Mouse (Mus musculus) myocyte (in vitro differentiated cells): Measurements from ENCODE around the gene Tmem53. TPM values are rescaled to one million over a fixed set of nuclear protein-coding genes. Genes with fewer than 3 reads are reported as not detected.

ENCODE experiments used
- H3K27me3 ChIP-seq: one replicate; pipeline ENCODE4 v1.6.1; 2011; ENCODE audit not compliant: control insufficient read depth, insufficient read depth, insufficient read length
- H3K36me3 ChIP-seq: one replicate; pipeline ENCODE4 v1.6.1; 2011; ENCODE audit not compliant: control insufficient read depth, insufficient read depth
- H3K4me2 ChIP-seq: one replicate; pipeline ENCODE4 v1.6.1; 2011; ENCODE audit warnings: low read depth, control low read depth
- H3K4me3 ChIP-seq: one replicate; pipeline ENCODE4 v1.5.1; 2011; ENCODE audit warnings: mild to moderate bottlenecking, control low read depth, moderate library complexity
- H3K79me2 ChIP-seq: one replicate; pipeline ENCODE4 v1.6.1; 2011; ENCODE audit not compliant: control insufficient read depth, insufficient read depth
- H3ac ChIP-seq: one replicate; pipeline ENCODE4 v1.6.1; 2011; ENCODE audit not compliant: control insufficient read depth, insufficient read length
- CEBPB ChIP-seq: IDR thresholded peaks from 2 replicates; pipeline ENCODE4 v1.6.1; 2011; ENCODE audit warnings: mild to moderate bottlenecking, moderate library complexity; ENCODE audit not compliant: poor library complexity, insufficient read depth, severe bottlenecking
- E2F4 ChIP-seq: IDR thresholded peaks from one replicate; pipeline ENCODE4 v1.6.1; 2011; ENCODE audit warnings: mild to moderate bottlenecking, control low read depth, moderate library complexity; ENCODE audit not compliant: insufficient read depth
- MAX ChIP-seq: IDR thresholded peaks from one replicate; pipeline ENCODE4 v1.6.1; 2011; ENCODE audit warnings: low read depth, mild to moderate bottlenecking, control low read depth
- MYOD1 ChIP-seq, 3 experiments: IDR thresholded peaks; one replicate each; pipeline ENCODE4 v1.6.1; 2011; ENCODE audit warnings: control low read depth in 2 of 3, low read depth in 2 of 3, mild to moderate bottlenecking in 2 of 3, moderate library complexity in 1 of 3; ENCODE audit not compliant: insufficient read length in 2 of 3, control insufficient read depth in 1 of 3
- MYOG ChIP-seq, 3 experiments: IDR thresholded peaks; one replicate each; pipeline ENCODE4 v1.6.1; 2011; ENCODE audit warnings: control low read depth in 2 of 3, low read depth in 2 of 3, mild to moderate bottlenecking in 2 of 3; ENCODE audit not compliant: insufficient read length in 2 of 3, control insufficient read depth in 1 of 3, insufficient read depth in 1 of 3
- POLR2A ChIP-seq: IDR thresholded peaks from one replicate; pipeline ENCODE4 v1.6.1; 2011; ENCODE audit warnings: low read depth, mild to moderate bottlenecking, control low read depth, moderate library complexity; ENCODE audit not compliant: insufficient read length
- POLR2AphosphoS2 ChIP-seq: IDR thresholded peaks from one replicate; pipeline ENCODE4 v1.6.1; 2011; ENCODE audit warnings: low read depth, control low read depth; ENCODE audit not compliant: insufficient read length
- REST ChIP-seq: IDR thresholded peaks from one replicate; pipeline ENCODE4 v1.6.1; 2011; ENCODE audit warnings: mild to moderate bottlenecking, control low read depth, moderate library complexity; ENCODE audit not compliant: insufficient read depth, insufficient read length
- SRF ChIP-seq: IDR thresholded peaks from one replicate; pipeline ENCODE4 v1.6.1; 2011; ENCODE audit warnings: low read depth; ENCODE audit not compliant: control insufficient read depth, insufficient read length
- TCF12 ChIP-seq: IDR thresholded peaks from one replicate; pipeline ENCODE4 v1.6.1; 2011; ENCODE audit warnings: mild to moderate bottlenecking, control low read depth; ENCODE audit not compliant: poor library complexity, insufficient read depth, severe bottlenecking
- TCF3 ChIP-seq: IDR thresholded peaks from one replicate; pipeline ENCODE4 v1.6.1; 2011; ENCODE audit warnings: low read depth, control low read depth; ENCODE audit not compliant: insufficient read length
- USF1 ChIP-seq: IDR thresholded peaks from one replicate; pipeline ENCODE4 v1.6.1; 2011; ENCODE audit warnings: low read depth, mild to moderate bottlenecking, control low read depth, moderate library complexity
- polyA plus RNA-seq: library from polyadenylated mRNA; unstranded; fragments of >200 nt; fragmentation: generic; extraction: Trizol; gene quantifications from one replicate; pipeline ENCODE4 v1.2.1, GENCODE M21; 2012; ENCODE audit warnings: missing spikeins

The Tmem53 gene
- 12.7 TPM for polyA plus RNA-seq

GRCm38 (mm10) chr4:117251801-117252316, at the start of gene Tmem53, which contains the start of gene Armh1:
Tmem53 (plus strand) TSS chr4:117251951.
Armh1 (minus strand) TSS chr4:117252125.
- no peaks in the 10 kb centered on the region for H3K79me2 ChIP-seq
- TF ChIP-seq SRF = peak; percentile 36
- TF ChIP-seq POLR2AphosphoS2 = peak; percentile 68
- peak; percentile 72 for TF ChIP-seq POLR2A
- no peak for TF ChIP-seq TCF12
- peak within 1 kb of the TSS; percentile 43 for H3ac ChIP-seq
- peak within 1 kb of the TSS; percentile 90 for H3K4me2 ChIP-seq
- H3K27me3 ChIP-seq = no peaks in the 10 kb centered on the region
- H3K36me3 ChIP-seq = no peaks in the 10 kb centered on the region
- peak within 1 kb of the TSS; percentile 49 for H3K4me3 ChIP-seq

- no peaks in the 10 kb centered on the region for H3K36me3 ChIP-seq
- no peak overlapping the region for H3ac ChIP-seq
- H3K4me2 ChIP-seq = peak overlapping the region; percentile 80
- no peaks in the 10 kb centered on the region for H3K79me2 ChIP-seq
- H3K4me3 ChIP-seq = peak overlapping the region; percentile 10
- no peaks in the 10 kb centered on the region for H3K27me3 ChIP-seq
- TF ChIP-seq E2F4 = peak; percentile 66
- TF ChIP-seq REST = no peak
- TF ChIP-seq TCF3 = no peak
- TF ChIP-seq MYOG (IDR thresholded peaks at IDR 0.05; ENCODE audit: control insufficient read depth in 1 of 3, insufficient read depth in 1 of 3, insufficient read length in 2 of 3, low read depth in 2 of 3) = no peak
- peak; percentile 63 for TF ChIP-seq POLR2AphosphoS2
- peak; percentile 75 for TF ChIP-seq POLR2A
- peak; percentile 74 for TF ChIP-seq CEBPB
- TF ChIP-seq MYOD1 (IDR thresholded peaks at IDR 0.05; ENCODE audit: control insufficient read depth in 1 of 3, insufficient read length in 2 of 3, low read depth in 2 of 3) = no peak
- TF ChIP-seq TCF12 = no peak
- no peak for TF ChIP-seq SRF
- TF ChIP-seq MAX = no peak
- no peak for TF ChIP-seq USF1
Measured at GRCm38 (mm10) chr4:117202046-117202991, 49.4 kb upstream of the Tmem53 start.

- Histone ChIP-seq H3ac (no peak overlapping the region), H3K36me3 (no peaks in the 10 kb centered on the region), H3K79me2 (no peaks in the 10 kb centered on the region), H3K4me3 (no peak overlapping the region), H3K4me2 (peak overlapping the region; percentile 80), H3K27me3 (no peaks in the 10 kb centered on the region)
- TF ChIP-seq POLR2A (no peak), CEBPB (no peak), POLR2AphosphoS2 (no peak), TCF3 (no peak), MYOD1 (IDR thresholded peaks at IDR 0.05; ENCODE audit: control insufficient read depth in 1 of 3, insufficient read length in 2 of 3, low read depth in 2 of 3) (no peak), E2F4 (no peak), USF1 (no peak), SRF (no peak), TCF12 (no peak)
Measured at GRCm38 (mm10) chr4:117202992-117203354, 48.8 kb upstream of the Tmem53 start.

GRCm38 (mm10) chr4:117209592-117209991, 42.2 kb upstream of the Tmem53 start:
- TF ChIP-seq TCF3 (no peak), POLR2AphosphoS2 (no peak), E2F4 (no peak), MYOD1 (IDR thresholded peaks at IDR 0.05; ENCODE audit: control insufficient read depth in 1 of 3, insufficient read length in 2 of 3, low read depth in 2 of 3) (no peak), MAX (no peak), MYOG (IDR thresholded peaks at IDR 0.05; ENCODE audit: control insufficient read depth in 1 of 3, insufficient read depth in 1 of 3, insufficient read length in 2 of 3, low read depth in 2 of 3) (no peak), POLR2A (no peak), REST (no peak), USF1 (no peak), SRF (no peak), CEBPB (no peak), TCF12 (no peak)
- Histone ChIP-seq H3K36me3 (no peaks in the 10 kb centered on the region), H3K27me3 (no peaks in the 10 kb centered on the region), H3K4me2 (no peak overlapping the region), H3ac (no peak overlapping the region), H3K79me2 (no peaks in the 10 kb centered on the region), H3K4me3 (no peak overlapping the region)
